Mouse (Mus musculus) midbrain, postnatal 0 days (tissue): ENCODE measurements at regions not wholly inside any gene's neighbourhood (a gene's known extent, or its start where the extent isn't known, plus 50 kb on each side); places are given as distances from the start of the nearest gene placed in this dataset.

Experiments used
- ATAC-seq: fragments of 200-750 bp; cut with Nextera tagmentation; 2 replicates; pipeline ENCODE4 v1.8.0; 2017; ENCODE audit warnings: moderate number of reproducible peaks, mild to moderate bottlenecking, moderate TSS enrichment, moderate library complexity; ENCODE audit not compliant: low FRiP score
- DNase-seq: peaks from one replicate; pipeline ENCODE4 v3.0.0-alpha.2; 2015; ENCODE audit warnings: low spot score
- H3K27ac ChIP-seq: fragments of 300-500 bp; sonication (generic); 2 replicates; pipeline ENCODE4 v1.5.1; 2014; ENCODE audit warnings: low read depth, mild to moderate bottlenecking, low read length, mixed read lengths
- H3K27me3 ChIP-seq: fragments of 300-500 bp; sonication (generic); 2 replicates; pipeline ENCODE4 v1.6.1; 2014; ENCODE audit warnings: low read length, control low read depth, mixed read lengths; ENCODE audit not compliant: insufficient read depth
- H3K36me3 ChIP-seq: fragments of 300-500 bp; sonication (generic); 2 replicates; pipeline ENCODE4 v1.6.1; 2014; ENCODE audit warnings: low read length, control low read depth, mixed read lengths; ENCODE audit not compliant: insufficient read depth
- H3K4me1 ChIP-seq: fragments of 300-500 bp; sonication (generic); 2 replicates; pipeline ENCODE4 v1.6.1; 2014; ENCODE audit warnings: mild to moderate bottlenecking, control low read depth, antibody characterized with exemption, low read length, mixed read lengths; ENCODE audit not compliant: insufficient read depth
- H3K4me2 ChIP-seq: fragments of 300-500 bp; sonication (generic); 2 replicates; pipeline ENCODE4 v1.6.1; 2014; ENCODE audit warnings: low read depth, mild to moderate bottlenecking, low read length, mixed read lengths; ENCODE audit not compliant: poor library complexity, severe bottlenecking
- H3K4me3 ChIP-seq: fragments of 300-500 bp; sonication (generic); 2 replicates; pipeline ENCODE4 v1.5.1; 2014; ENCODE audit warnings: low read depth, mild to moderate bottlenecking, low read length, moderate library complexity
- H3K9ac ChIP-seq: fragments of 300-500 bp; sonication (generic); replicated peaks from 2 replicates; pipeline ENCODE4 v1.6.1; 2014; ENCODE audit warnings: mild to moderate bottlenecking, low read length, moderate library complexity, mixed read lengths; ENCODE audit not compliant: poor library complexity, severe bottlenecking
- H3K9me3 ChIP-seq: fragments of 300-500 bp; sonication (generic); 2 replicates; pipeline ENCODE4 v1.6.1; 2016; ENCODE audit warnings: low read length, control low read depth
- CTCF ChIP-seq: IDR thresholded peaks from 2 replicates; pipeline ENCODE4 v1.5.1; 2016; ENCODE audit warnings: antibody characterized with exemption, mild to moderate bottlenecking
- WGBS: fragments of 180-500 bp; shearing (Covaris S2); extraction: QIAGEN DNeasy Blood & Tissue Kit; methylation state at CpG from one replicate; pipeline ENCODE4 v1.1.7; 2014; 5-methylcytosine and 5-hydroxymethylcytosine counted together

DNA sequence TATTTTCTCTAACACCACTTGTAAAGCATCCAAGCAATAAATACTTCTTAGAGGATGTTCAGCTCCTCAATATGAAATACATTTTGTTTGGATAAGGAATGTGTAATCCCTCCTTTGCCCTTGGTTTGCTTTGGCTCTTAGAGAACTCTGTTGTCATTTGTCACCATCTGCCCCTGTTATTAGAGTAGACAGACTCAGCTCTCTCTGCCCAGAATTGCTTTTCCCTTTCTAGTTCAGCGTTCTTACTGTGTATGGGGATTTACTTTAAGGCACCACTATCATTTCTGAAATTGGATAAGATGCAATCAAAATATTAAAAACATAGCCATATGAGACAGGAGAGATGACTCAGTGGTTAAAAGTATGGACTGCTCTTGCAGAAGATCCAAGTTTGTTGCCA is 101.5 kb upstream of the Ednra start:
- DNase-seq (no peak), ATAC-seq (no peak)
- no peak overlapping the region for H3K27ac ChIP-seq
- no peaks in the 10 kb centered on the region for H3K4me1 ChIP-seq
- no peak for TF ChIP-seq CTCF
- no peak overlapping the region for H3K4me2 ChIP-seq
- no peak overlapping the region for H3K9ac ChIP-seq
- no peak overlapping the region for H3K4me3 ChIP-seq
- WGBS: 85% methylated on average over 1 of the region's 1 CpGs
- no peaks in the 10 kb centered on the region for H3K36me3 ChIP-seq
- no peaks in the 10 kb centered on the region for H3K9me3 ChIP-seq
- H3K27me3 ChIP-seq: no peaks in the 10 kb centered on the region

DNA sequence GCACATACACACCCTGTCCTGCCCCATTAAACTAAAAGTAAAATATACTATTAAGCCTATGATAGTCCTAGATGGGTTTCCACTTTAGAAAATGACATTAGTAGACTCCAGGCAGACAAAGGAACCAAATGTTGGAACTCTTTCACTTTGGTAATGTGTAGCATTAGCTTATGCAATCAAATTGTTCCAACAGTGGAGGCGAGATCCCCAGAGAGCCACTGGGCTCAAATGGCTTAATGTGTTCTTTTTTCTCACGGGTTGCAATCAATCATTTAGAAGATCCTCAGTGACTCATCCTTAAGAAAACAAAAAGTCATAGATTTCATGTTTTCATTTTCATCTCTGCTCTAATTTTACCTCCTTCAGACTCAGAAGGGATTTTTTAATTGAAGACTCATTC is 102.0 kb upstream of the Ednra start:
- no peak for TF ChIP-seq CTCF
- H3K4me3 ChIP-seq: no peak overlapping the region
- DNase-seq (no peak), ATAC-seq (no peak)
- H3K27ac ChIP-seq: no peak overlapping the region
- H3K36me3 ChIP-seq: no peaks in the 10 kb centered on the region
- no peaks in the 10 kb centered on the region for H3K9me3 ChIP-seq
- 78% methylated on average over 2 of the region's 2 CpGs for WGBS
- H3K4me2 ChIP-seq: no peak overlapping the region
- no peak overlapping the region for H3K9ac ChIP-seq
- H3K4me1 ChIP-seq: no peaks in the 10 kb centered on the region
- no peaks in the 10 kb centered on the region for H3K27me3 ChIP-seq

DNA sequence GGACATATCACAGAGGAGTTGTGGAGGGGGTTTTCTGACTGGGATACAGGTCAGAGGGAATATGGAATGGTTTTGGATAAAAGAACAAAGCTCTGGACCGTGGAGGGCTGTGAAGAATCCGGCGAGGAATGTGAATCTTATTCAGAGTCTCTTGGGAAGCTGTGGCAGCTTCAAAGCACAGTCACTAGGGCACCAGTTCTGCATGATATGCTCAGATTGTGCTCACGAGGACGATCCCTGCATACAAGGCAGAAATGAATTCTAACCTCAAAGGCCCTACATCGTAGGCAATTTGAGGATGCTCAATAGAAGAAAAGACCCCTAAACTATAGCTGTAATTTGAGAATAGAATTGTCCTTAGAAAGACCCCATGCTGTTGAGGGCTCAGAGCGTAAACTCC is 103.8 kb upstream of the Ednra start:
- no peak for TF ChIP-seq CTCF
- H3K27ac ChIP-seq: no peak overlapping the region
- no peaks in the 10 kb centered on the region for H3K9me3 ChIP-seq
- DNase-seq (no peak), ATAC-seq (no peak)
- WGBS: 15% methylated on average over 7 of the region's 7 CpGs
- no peak overlapping the region for H3K9ac ChIP-seq
- H3K4me2 ChIP-seq: no peak overlapping the region
- H3K4me3 ChIP-seq: no peak overlapping the region
- H3K4me1 ChIP-seq: no peaks in the 10 kb centered on the region
- no peaks in the 10 kb centered on the region for H3K27me3 ChIP-seq
- H3K36me3 ChIP-seq: no peaks in the 10 kb centered on the region

DNA sequence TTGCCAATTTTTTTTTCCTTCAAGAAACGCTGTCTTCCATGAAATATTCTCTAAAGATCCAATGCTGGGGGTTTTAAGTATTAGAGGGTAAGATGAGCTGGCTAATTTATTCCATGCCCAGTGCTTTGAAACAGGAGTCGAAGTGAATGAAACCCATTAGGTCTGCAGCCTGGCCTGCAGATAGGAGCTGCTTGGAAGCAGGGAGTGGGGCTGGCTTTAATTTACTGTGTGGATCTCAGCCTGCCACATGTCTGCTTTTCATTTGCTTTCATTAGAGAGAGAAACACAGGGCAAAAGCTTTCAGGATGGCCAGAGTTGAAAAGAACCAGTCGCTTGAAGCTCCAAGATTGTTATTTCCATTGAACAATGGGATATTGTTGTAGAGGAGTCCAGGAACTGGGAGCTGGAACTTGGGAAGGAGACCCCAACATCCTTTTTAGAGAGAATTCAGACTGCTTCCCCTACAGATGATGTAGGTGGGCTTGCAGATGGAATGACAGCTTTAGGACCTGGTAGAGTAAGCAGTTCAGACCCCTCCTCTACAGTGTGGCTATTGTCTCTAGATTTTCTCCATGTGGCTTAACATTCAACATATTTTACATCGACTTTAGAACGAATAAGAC is 105.0 kb upstream of the Ednra start:
- Histone ChIP-seq H3K4me1 (no peaks in the 10 kb centered on the region), H3K9ac (no peak overlapping the region), H3K36me3 (no peaks in the 10 kb centered on the region), H3K4me3 (no peak overlapping the region), H3K9me3 (no peaks in the 10 kb centered on the region), H3K4me2 (no peak overlapping the region), H3K27ac (no peak overlapping the region), H3K27me3 (no peaks in the 10 kb centered on the region)
- DNase-seq (no peak), ATAC-seq (no peak)
- WGBS: 59% methylated on average over 5 of the region's 5 CpGs
- no peak for TF ChIP-seq CTCF

DNA sequence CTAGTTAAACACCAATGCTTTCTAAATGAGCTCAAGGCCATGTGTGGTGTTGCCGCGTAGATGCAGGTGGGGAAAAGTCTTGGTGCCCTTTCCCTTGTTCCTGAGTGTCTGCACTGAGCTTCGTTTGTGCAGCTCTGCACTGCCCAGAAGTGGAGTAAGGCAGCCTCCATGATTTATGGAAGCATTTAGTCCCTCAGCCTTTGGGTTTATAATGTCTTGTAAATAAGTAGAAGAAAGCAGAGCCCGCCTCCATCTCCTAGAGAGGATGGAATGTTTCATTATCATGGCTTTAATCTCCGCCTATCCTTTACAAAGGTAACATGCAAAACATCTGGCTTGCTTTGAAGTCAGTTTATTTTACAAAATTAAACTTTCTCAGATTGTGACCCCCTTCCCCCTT is 105.5 kb upstream of the Ednra start:
- Histone ChIP-seq H3K4me3 (no peak overlapping the region), H3K9me3 (no peaks in the 10 kb centered on the region), H3K36me3 (no peaks in the 10 kb centered on the region), H3K27ac (no peak overlapping the region), H3K27me3 (no peaks in the 10 kb centered on the region), H3K4me1 (no peaks in the 10 kb centered on the region), H3K9ac (no peak overlapping the region), H3K4me2 (no peak overlapping the region)
- no peak for TF ChIP-seq CTCF
- no peak for DNase-seq
- no peak for ATAC-seq
- 88% methylated on average over 5 of the region's 5 CpGs for WGBS

DNA sequence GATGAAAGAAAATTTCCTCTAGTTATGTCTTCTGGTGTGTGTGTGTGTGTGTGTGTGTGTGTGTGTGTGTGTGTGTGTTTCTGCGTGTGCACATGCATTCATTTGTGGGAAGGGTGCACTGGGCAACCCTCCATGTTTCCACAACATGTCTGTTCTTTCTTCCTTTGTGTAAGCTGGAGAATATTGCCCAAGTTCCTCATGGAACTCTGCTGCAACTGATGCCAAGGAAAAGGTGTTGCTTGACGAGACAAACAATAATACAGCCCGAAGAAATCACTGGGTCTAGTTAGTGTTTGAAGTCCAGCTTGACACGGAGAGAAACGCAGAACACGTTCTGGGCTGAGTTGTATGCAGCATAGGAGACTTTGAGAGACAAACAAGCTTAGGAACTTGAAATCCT is 110.0 kb upstream of the Ednra start:
- no peak for TF ChIP-seq CTCF
- Histone ChIP-seq H3K4me1 (no peaks in the 10 kb centered on the region), H3K27me3 (no peaks in the 10 kb centered on the region), H3K36me3 (no peaks in the 10 kb centered on the region), H3K9ac (no peak overlapping the region), H3K27ac (no peak overlapping the region), H3K4me3 (no peak overlapping the region), H3K9me3 (no peaks in the 10 kb centered on the region), H3K4me2 (no peak overlapping the region)
- ATAC-seq (no peak), DNase-seq (no peak)
- 80% methylated on average over 6 of the region's 6 CpGs for WGBS
